Mouse (Mus musculus): ENCODE measurements around the gene Manbal.
A peak's percentile ranks its signal among the peaks of the same experiment; 100 is the strongest.

The Manbal gene

DNA sequence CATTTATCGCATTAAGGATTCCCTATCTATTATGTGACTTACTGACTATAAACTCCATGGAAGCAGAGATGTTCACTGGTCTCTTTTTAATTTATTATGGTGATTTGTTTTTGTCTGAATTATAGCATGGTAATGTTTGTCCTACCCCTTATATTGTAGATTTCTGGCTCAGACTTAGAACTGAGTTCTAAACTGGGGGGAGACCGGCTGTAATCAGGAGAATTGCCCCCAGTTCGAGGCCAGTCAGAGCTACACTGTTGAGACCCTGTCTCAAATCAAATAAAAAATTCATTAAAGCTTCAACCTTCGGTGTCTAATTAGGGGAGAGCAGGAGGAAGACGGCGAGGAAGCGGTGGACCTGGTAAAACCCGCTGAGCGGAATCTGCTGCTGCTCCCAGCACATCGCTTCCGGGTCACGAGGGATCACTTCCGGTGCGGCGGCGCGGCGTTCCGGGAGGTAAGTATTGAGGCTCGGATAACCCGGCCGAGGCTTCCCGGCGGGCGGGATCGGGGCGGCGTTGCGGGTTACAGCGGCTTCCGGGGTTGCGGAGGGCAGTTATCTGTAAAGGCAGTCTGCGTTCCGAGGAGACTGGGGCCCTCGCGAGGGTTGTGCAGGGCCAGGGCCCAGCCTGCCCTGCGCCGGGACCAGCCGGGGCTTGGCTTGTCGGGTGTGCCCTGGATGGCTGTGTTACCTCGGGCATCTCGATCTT is at the start of gene Manbal:
Gene Manbal (plus strand): TSS at position 411 of the 710 bp plus-strand sequence.
- peak; percentile 98 for DNase-seq

DNA sequence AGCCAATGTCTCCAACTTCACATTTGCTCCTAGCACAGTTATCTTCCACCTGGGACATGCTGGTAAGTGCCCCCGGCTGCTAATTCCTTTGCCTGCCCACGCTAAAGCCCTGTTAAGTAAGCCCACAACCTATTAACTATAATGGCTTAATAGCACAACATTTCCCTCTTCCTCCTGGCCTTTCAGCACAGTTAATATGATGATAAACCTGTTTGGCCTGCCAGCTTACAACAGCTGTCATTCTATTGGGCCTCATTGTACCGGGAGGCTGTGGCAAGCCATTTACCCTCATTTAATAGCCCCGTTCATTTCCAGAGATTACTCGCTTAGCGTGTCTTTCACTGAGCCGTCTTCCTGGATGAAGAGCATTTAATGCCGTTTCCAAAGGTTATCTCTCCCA is 47.3 kb upstream of the Manbal start:
- DNase-seq = no peak

DNA sequence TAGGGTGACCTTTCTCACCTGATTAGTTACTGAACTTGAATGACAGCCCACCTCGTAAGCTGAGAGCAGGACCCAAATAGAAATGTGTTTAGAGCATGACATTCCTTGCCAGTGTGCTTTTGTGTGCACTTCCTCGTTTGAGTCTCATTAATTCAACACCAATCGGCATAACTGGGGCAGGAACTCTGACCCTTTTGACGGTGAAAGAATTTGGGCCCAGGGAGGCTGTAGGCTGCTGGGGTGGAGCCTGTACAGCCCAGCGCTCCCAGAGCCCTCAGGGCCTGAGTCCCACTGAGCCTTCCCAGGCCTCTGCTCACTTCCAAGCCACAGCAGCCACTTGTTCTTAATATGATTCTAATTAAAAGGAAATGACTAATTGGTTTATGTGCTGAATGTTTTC is 46.5 kb upstream of the Manbal start:
- no peak for DNase-seq

DNA sequence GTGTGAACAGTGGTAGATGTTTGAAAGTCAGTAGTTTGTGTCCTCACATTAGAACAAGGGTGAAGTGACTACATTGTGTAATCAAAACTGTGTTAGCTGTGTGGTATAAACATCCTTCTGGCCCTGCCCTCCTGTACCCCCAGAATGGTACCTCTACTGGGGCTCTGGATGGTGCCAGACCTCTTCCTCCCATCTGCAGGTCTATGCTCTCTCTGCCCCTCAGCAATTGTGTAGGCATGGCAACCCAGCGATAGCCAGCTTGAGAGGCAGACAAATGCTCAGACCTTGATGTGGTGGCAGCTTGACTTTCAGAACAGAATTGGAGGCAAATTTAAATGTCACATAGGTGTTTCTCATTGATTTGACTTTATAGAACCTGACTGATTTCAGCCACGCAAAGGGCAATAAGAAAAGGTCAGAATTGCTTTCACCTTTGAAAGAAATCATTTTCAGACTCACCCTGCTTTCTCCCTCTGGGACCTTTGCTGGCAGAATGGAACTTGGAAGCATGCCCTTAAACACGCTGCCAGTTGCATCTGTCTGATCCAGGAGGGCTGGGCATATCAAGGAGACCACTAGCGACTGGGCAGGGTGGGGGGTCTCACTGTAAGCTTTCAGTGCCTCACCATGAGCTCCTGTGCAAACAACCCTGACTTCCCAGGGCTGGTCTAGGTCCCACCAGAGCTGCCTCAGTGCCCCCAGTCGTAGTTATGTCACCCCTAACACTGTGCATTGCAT is 45.2 kb upstream of the Manbal start:
- peak in 1 of 2 experiments; percentile 50 for DNase-seq

DNA sequence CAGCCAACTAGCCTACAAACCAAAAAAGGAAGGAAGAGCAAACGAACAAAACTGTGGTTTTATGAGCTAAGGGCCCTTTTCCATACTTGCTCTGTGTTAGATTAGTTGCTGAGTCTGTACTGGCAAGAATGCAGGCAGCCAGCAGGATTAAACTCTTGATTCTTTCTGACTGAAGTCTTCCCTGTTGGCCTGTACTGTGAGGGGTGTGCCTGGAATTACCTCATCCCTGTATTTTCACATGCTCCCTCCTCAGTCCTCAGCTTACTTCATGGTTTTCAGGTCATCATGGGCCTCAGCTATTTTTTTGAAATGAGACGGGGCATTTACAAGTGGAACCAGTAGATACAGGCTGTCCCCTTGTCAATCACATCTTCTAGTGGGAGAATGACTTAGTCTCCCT is 42.2 kb upstream of the Manbal start:
- DNase-seq = no peak

DNA sequence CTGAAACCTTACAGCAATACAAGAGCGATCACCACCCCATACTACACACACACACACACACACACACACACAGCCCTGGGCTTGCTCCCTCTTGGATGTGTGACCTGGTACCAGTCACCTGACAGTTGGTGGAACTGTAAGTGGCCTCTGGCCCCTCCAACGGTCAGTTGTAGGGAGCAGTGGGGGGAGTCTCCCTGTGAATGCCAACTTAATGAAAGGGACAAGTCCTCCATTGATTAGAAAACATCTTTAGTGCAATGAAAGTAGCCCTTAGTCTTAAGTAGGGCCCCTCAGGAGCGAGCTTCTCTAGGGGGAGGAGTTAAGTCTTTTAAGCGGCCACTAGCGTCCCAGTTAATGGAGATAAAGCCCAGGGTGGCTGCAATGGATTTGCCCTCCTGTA is 39.3 kb upstream of the Manbal start:
- DNase-seq = no peak

DNA sequence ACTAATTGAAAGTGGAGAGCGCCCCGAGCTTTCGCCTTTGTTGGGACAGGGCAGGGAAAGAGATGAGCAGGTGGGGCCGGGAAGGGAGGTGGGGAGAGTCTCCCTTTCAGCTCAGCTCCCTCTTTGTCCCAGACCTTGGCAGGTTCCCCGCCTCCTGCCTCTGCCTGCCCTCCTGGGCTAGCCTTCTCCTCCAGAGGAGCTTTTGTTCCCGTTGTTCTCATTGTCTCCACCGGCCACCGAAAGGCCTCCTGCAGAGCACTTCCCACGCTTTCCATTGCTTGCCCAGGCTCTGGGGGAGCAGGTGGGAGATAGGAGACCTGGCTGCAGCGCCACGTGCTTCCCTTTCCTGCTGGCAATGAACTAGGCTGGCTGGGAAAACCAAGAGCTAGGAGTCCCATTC is 38.8 kb upstream of the Manbal start:
- peak in 1 of 2 experiments; percentile 25 for DNase-seq

DNA sequence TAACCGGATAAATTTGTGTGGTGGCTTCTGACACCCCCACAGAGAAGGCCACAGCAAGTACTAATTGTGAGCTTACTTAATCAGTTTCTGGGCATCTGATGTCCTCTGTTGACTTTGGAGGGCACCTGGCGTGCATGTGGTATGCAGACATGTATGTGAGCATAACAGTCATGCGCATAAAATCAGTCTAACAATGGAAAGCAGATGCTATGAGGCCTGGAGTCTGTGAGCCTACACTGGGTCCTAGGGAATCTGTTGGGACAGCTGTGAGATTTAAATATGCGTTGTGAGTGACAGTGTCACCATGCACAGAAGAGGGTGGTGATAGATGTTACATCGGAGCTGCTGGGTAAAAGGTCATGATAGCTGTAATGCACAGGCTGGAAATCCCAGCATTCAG is 35.3 kb upstream of the Manbal start:
- no peak for DNase-seq

DNA sequence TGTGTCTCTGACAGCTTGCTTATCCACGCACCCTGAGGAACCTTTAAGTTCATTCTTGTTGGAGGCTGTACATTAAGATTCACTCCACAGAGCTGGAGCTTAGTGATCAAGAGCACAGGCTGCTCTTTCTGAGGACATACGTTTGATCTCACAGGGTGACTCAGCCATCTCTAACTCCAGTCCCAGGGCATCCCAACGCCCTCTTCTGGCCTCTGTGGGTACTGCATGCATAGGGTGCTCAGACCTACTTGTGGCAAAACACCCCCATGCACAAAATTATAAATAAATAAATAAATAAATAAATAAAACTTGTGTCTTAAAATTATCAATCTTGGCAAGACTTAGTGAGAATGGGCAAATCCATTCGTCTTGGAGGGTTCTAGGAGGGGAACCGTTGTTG is 28.7 kb upstream of the Manbal start:
- peak; percentile 71 to 86 for DNase-seq

DNA sequence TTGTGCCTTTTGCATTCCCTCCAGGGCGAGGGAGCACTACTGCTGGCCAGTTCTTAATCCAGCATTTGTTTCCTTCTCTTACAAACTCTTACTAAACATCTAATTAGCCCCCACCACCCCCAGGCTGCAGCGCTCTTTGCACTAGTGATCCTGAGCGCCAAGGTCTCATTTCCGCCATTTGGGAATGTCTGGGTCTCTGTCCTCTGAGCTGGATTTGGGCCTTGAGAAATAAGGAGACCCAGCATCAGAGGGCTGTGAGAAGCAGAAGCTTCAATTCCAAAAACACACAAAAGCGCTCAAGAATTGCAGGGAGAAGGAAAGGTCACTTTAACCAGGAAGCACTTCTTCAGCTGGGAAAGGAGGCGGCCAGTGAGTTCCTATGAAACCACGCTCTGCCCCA is 27.9 kb upstream of the Manbal start:
- DNase-seq = no peak

DNA sequence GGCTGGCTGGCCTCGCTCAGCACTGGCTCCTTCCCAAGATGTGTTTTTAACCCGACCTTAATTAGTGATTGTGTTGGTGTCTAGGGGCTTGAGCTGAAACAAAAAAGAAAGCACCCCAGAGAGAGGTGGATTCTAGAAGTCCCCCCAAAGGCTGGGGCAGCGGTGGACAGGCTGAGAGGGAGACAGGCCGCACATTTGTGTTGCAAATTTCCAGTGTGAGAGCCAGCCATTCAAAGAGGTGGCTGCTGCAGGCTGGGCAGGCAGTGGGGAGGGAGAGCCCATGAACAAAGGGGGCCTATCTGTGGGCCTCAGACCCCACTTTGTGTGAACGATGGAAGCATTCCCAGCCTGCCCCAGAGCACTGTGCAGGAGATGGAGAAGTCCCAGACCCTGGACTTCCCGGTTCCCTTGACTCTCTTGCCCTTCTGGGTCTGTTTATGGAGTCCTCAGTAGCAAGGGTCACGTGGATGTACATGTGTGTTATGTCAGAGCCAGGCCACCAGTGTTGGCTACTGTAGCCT is 27.1 kb upstream of the Manbal start:
- DNase-seq = no peak

DNA sequence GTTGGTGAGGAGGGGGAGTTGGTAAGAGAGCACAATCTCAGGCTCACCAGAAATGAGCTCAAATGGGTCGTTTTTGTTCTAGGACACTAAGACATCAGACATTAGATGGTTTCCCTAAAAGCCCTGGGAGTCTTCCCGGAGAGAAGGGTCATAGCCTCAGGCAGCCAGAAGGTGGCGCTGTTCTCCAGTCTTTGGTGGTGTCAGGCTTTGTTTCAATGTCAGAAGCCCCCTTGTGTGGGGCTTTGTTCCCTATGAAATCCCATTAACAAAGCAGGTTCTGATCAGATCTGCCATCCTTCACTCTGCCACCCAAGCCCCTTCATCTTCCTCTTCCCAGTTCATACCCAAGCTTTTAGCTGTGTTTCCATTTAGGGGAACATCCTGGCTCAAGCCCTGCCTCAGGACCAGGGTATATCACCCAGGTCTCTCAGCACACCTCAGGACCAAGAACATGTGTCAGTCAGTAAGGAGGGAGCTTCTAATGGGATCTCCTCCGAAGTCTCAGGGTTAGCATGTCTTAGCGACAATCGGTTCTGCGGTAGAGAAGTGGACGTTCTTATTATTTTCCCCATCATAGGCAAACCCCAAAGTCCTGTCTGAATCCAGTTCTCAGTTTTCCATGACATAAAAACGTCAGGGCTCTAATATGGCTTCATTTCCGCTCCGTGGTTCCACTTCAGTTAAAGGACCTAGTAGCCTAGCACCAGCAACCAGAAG is 25.7 kb upstream of the Manbal start:
- DNase-seq = peak; percentile 83 to 89

DNA sequence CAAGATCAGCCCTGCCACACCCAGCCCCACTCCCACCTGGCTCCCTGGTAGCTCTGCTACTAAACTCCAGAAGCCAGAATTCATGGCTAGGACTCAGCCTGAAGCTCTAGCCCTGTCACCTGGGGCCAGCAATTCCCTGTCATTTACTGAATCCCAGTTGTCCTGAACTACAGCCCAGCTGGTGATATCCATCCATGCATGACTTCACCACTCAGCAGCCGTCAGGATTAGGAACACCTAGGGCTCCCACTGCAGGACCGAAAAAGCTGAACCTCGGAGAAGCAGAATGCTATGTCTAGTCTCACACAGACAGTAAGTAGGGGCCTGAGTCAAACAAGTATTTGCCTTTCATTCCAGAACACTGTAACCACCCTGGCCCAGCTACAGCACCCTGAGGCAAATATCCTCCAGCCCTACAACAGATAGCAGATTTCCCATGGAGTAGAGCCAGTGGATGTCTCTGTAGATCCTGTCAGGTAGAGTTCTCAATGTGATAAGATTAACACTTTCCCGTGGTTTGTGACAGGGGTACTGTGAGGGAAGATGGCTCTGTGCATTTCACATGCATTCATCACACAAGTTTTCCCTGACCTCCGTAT is 25.0 kb upstream of the Manbal start:
- DNase-seq = no peak

DNA sequence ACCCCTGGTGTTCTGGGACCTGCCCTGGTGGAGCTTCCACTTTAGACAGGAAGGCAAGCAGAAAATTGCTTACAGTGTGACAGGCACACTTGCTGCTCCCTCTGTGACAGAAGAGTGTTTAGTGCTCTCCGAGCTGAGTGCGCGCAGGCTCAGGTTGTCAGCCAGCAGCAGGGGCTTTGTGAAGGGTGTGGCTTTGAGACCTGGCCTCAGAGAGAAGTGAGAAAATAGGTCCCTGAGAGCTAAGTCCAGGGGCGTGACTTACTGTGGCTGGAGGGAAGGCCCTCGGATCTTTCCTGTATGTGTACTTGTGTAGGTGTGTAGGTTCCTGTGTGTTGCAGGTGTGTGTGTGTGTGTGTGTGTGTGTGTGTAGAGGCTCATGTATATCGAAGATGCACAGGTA is 24.1 kb upstream of the Manbal start:
- DNase-seq = no peak

DNA sequence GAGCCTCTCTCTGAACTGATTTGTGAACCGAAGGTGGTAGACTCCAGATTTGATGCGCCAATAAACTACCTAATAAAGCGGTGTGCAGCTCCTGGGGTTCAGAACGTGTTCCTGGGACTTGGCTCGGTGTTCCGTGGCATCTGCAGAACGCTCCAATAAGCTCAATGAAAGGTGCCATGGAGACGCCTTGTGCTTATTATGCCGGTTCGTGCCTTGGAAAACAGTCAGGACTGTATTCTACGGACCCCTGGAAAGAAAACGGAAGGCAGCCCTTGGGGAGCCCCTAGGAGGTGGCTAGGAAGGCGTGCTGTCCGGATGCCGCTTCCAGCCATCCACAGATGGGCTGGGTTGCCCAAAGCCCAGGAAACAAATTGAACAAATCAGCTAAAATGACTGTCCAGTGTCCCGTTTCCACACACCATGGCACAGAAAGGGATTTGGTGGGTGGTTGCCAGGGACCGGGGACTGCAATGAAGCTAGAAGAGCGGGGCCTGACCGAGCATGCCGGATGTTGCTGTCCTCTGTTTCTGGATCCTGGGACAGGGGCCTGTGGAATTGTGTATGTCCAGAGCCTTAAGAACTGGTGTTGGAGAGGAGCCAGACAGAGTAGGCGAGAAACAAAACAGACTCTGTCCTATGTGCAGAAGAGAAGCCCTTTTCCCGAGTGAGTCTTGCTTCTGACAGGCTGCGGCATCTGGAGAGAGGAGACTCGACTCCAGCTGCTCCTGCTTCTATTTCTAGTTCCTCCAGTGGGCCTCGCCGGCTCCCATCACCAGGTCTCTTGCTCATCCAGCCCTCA is 19.8 kb upstream of the Manbal start, which contains the start of gene Ghrh:
Gene Ghrh (minus strand): TSS at position 146 of the 799 bp plus-strand sequence.
- DNase-seq = peak; percentile 66 to 72

DNA sequence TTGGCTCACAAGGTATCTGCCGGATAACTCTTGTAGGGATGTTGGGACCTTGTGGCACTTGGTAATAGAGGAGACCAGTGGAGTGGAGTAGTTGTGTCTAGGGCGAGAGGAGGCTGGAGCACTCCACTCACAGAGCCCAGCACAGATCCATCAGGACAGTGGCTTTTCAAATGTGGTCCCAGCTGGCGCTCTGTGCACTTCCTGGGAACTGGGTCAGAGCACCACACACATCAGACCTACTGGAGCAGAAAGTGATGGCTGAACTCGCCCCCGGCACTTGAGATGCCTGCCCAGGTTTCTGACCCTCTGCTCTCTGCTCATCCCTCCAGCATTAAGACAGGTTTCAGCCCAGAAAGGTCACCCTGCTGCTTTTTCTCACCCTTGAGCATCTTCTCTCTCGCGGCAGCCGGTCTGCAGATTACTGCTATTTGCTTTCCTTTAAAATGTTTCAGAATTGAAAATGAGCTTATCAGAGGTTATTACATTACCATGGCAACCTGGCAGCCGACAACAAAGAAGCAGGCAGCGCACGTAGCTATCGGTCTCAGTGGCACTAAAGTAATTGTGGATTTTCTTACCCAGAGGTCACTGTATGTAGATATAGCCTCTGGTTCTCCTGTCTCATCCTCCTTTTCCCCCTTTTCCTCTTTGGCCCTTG is 18.1 kb upstream of the Manbal start:
- peak; percentile 36 to 42 for DNase-seq

DNA sequence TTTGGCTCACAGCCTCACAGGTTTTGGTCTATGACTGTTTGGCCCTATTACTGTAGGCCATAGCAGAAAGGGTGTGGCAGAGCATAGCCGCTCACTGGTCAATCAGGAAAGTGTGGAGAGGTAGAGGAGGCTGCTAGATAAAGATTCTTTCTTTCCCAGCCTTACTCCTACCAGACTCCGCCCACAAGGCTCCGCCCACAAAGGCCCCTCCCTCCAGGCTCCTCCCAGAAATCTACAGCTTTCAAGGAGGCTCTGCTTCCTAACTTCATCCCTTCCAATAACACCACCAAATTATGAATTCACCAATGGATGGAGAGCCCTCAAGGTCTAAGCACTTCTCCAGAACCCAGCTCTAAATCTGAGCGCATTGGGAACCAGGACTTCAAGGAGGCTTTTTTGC is 14.2 kb upstream of the Manbal start:
- no peak for DNase-seq

DNA sequence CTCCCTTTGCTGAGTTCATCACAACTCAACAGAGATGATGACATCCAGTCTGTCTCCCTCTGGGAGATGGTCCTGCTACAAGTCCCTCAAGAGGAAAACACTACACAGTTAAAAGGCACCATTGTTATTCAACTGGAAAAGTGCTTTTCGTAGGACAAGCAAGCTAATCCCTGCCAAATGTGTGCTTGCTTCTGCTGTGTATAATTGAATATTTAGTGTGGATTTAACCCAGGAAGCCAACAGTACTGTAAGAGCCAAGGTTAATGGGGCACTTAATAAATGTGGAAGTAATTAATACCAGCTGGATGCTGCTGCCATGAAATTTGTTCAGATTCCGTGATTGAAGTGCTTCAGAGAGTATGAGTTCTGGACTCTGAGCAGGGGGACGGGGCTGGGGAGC is 13.3 kb upstream of the Manbal start:
- no peak for DNase-seq

DNA sequence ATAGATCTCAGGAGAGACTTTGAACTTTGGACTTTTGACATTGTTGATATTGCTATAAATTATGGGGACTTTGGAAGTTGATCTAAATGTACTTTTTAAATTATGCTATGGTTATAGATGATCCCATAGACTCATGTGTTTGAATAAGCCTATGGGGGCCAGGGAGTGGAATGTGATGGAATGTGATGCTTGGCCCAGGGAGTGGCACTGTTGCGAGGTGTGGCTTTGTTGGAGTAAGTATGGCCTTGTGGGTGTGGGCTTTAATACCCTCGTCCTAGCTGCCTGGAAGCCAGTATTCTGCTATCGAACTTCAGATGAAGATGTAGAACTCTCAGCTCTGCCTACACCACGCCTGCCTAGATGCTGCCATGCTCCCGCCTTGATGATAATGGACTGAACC is 7.4 kb upstream of the Manbal start:
- no peak for DNase-seq

DNA sequence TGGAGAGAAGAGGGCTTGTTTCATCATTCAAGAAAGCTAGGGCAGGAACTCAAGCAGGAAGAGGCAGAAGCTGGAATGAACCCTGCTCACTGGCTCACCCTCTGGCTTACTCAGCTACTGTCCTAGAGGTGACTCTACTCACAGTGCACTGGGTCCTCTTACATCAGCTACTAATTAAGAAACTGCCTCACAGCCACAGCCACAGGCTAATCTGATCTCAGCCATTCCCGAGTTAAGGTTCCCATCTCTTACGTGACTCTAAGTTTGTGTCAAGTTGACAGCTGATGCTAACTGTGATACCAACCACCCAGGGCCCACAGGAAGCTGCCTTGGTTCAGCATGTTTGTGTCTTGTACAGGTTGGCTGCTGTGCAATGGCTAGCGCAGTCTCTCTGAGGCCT is 4.4 kb upstream of the Manbal start:
- no peak for DNase-seq

DNA sequence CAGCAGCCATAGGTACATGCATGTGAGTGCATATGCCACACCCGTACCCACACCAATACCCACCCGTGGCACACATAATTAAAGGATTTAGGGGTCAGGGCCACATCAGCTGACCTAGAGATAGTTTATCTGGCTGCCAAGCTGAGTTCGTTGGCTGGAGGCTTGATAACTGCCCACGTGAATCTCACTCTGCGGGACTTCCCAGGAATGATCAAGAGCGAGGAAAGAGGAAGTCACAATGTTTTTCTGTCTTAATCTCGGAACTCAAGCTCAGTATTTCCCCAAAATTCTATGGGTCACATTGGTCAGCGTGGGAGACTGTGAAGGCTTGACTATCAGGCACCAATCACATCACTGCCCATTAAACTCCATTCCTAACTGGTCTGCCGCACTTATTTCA is 632 bp upstream of the Manbal start:
- no peak for DNase-seq

DNA sequence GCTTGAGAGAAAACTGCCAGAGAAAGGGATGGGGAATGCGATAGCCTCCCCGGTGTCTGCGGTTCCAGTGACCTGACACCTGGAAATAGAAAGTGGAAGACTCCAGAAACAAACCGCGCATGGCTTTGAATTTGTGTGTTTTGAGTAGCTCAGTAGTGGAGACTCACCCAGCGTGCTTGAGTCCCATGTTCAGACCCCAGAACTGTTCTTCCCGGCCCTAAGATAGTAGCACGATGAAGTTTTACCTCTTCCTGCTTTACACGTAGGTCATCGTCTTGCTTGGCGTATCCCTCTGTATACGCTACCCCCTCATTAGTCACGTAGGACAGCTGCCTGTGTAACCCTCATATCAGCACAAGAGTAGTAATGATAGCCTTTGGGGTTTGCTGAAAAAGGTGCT is 597 bp downstream of the Manbal start:
- DNase-seq = no peak
